Mouse (Mus musculus) splenic B cell, adult 2 months (primary cell): ENCODE data around the gene Creb5.
"Not testable (repeated sequence)": the region's sequence is repeated elsewhere in the genome, so short reads cannot be mapped to it uniquely, and the experiment has no call there.

Experiments
- DNase-seq: peaks from one replicate; pipeline ENCODE4 v3.0.0-alpha.2; 2011; ENCODE audit warnings: low read depth, low spot score
- H3K27me3 ChIP-seq: 2 replicates; pipeline ENCODE4 v1.6.1; 2012; ENCODE audit warnings: mild to moderate bottlenecking, low read length, moderate library complexity, mixed read lengths; ENCODE audit not compliant: control insufficient read depth, poor library complexity, insufficient read depth, severe bottlenecking
- H3K36me3 ChIP-seq: 2 replicates; pipeline ENCODE4 v1.6.1; 2012; ENCODE audit warnings: mild to moderate bottlenecking, low read length, moderate library complexity, mixed read lengths; ENCODE audit not compliant: control insufficient read depth, poor library complexity, insufficient read depth, severe bottlenecking

Gene Creb5

GRCm38 (mm10) chr6:53371962-53372361 lies 84.9 kb downstream of the Creb5 start:
- Histone ChIP-seq H3K36me3 (no peaks in the 10 kb centered on the region), H3K27me3 (no peaks in the 10 kb centered on the region)
- DNase-seq: no peak

- Histone ChIP-seq H3K27me3 (no peaks in the 10 kb centered on the region), H3K36me3 (no peaks in the 10 kb centered on the region)
- DNase-seq: no peak
Measured at GRCm38 (mm10) chr6:53374315-53374941, 87.4 kb downstream of the Creb5 start.

GRCm38 (mm10) chr6:53389277-53389676 lies 102.2 kb downstream of the Creb5 start:
- Histone ChIP-seq H3K36me3 (no peaks in the 10 kb centered on the region), H3K27me3 (no peaks in the 10 kb centered on the region)
- no peak for DNase-seq

GRCm38 (mm10) chr6:53390413-53390812 lies 103.3 kb downstream of the Creb5 start:
- peak; percentile 32 for DNase-seq
- Histone ChIP-seq H3K36me3 (no peaks in the 10 kb centered on the region), H3K27me3 (no peaks in the 10 kb centered on the region)

GRCm38 (mm10) chr6:53394026-53394425 lies 107.0 kb downstream of the Creb5 start:
- no peaks in the 10 kb centered on the region; the same call in 1 of the 2 replicates for H3K27me3 ChIP-seq
- H3K36me3 ChIP-seq: no peaks in the 10 kb centered on the region
- DNase-seq: no peak

GRCm38 (mm10) chr6:53395208-53395607 lies 108.1 kb downstream of the Creb5 start:
- no peaks in the 10 kb centered on the region; the same call in 1 of the 2 replicates for H3K27me3 ChIP-seq
- no peak for DNase-seq
- H3K36me3 ChIP-seq: no peaks in the 10 kb centered on the region

GRCm38 (mm10) chr6:53396421-53396820 lies 109.4 kb downstream of the Creb5 start:
- H3K36me3 ChIP-seq: no peaks in the 10 kb centered on the region
- H3K27me3 ChIP-seq: no peaks in the 10 kb centered on the region; the same call in 1 of the 2 replicates
- no peak for DNase-seq

GRCm38 (mm10) chr6:53397797-53398196 lies 110.7 kb downstream of the Creb5 start:
- H3K27me3 ChIP-seq: no peaks in the 10 kb centered on the region; the same call in 1 of the 2 replicates
- H3K36me3 ChIP-seq: no peaks in the 10 kb centered on the region
- no peak for DNase-seq

- no peaks in the 10 kb centered on the region; the same call in 1 of the 2 replicates for H3K27me3 ChIP-seq
- peak; percentile 9 for DNase-seq
- no peaks in the 10 kb centered on the region for H3K36me3 ChIP-seq
Measured at GRCm38 (mm10) chr6:53398297-53399140, 111.4 kb downstream of the Creb5 start.

- H3K36me3 ChIP-seq: no peaks in the 10 kb centered on the region
- no peaks in the 10 kb centered on the region; the same call in 1 of the 2 replicates for H3K27me3 ChIP-seq
- no peak for DNase-seq
Measured at GRCm38 (mm10) chr6:53401364-53401763, 114.3 kb downstream of the Creb5 start.

GRCm38 (mm10) chr6:53402551-53402950 lies 115.5 kb downstream of the Creb5 start:
- peak; percentile 7 for DNase-seq
- H3K27me3 ChIP-seq: not testable (repeated sequence)

GRCm38 (mm10) chr6:53409183-53409582 lies 122.1 kb downstream of the Creb5 start:
- Histone ChIP-seq H3K36me3 (no peaks in the 10 kb centered on the region), H3K27me3 (peaks cover 2% of the 10 kb centered on the region; the same call in 1 of the 2 replicates)
- no peak for DNase-seq

More at GRCm38 (mm10) chr6:53402551-53402950, 115.5 kb downstream of the Creb5 start:
- H3K36me3 ChIP-seq: not testable (repeated sequence)

- Histone ChIP-seq H3K36me3 (no peaks in the 10 kb centered on the region), H3K27me3 (no peaks in the 10 kb centered on the region)
- no peak for DNase-seq
Measured at GRCm38 (mm10) chr6:53421345-53421744, 134.3 kb downstream of the Creb5 start.

GRCm38 (mm10) chr6:53429368-53429767 lies 142.3 kb downstream of the Creb5 start:
- no peaks in the 10 kb centered on the region for H3K36me3 ChIP-seq
- no peak for DNase-seq
- H3K27me3 ChIP-seq: no peaks in the 10 kb centered on the region

GRCm38 (mm10) chr6:53429891-53430290 lies 142.8 kb downstream of the Creb5 start:
- Histone ChIP-seq H3K27me3 (no peaks in the 10 kb centered on the region), H3K36me3 (no peaks in the 10 kb centered on the region)
- DNase-seq: no peak
